Mouse (Mus musculus): ENCODE measurements around the gene Slc9c1. TPM values are rescaled to one million over a fixed set of nuclear protein-coding genes. Genes with fewer than 3 reads are reported as not detected.
A peak's percentile ranks its signal among the peaks of the same experiment; 100 is the strongest.

The Slc9c1 gene
- polyA plus RNA-seq, 1 experiment from 2014 or later, result 0.04 TPM

DNA sequence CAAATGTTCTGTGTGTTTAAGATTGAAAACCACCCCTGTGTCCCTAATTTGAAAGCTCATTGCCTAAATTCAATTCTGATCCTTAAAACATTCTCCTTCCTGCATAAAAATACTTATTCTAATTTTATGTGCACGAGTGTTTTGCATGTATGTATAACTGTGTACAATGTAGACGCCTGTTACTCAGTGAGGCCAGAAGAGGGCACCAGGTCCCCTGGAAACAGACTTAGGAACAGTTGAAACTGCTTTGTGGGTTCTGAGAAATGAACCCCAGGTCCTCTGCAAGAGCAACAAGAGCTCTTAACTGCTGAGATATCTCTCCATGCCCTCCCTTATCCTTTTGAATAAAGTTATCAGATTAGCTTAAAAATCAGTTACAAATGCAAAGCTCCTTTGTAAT lies 47.4 kb downstream of the Slc9c1 start:
- 29% methylated on average over 2 of the region's 2 CpGs for WGBS
- H3K4me1 ChIP-seq (replicated peaks), result no peaks in the 10 kb centered on the region
- H3K27ac ChIP-seq, result no peak overlapping the region
- H3K9me3 ChIP-seq, result no peaks in the 10 kb centered on the region
- H3K4me2 ChIP-seq (replicated peaks), result no peak overlapping the region
- H3K4me3 ChIP-seq (replicated peaks), result no peak overlapping the region
- no peak overlapping the region for H3K9ac ChIP-seq
- no peaks in the 10 kb centered on the region for H3K27me3 ChIP-seq (replicated peaks)
- no peaks in the 10 kb centered on the region for H3K36me3 ChIP-seq
- no peak for ATAC-seq

DNA sequence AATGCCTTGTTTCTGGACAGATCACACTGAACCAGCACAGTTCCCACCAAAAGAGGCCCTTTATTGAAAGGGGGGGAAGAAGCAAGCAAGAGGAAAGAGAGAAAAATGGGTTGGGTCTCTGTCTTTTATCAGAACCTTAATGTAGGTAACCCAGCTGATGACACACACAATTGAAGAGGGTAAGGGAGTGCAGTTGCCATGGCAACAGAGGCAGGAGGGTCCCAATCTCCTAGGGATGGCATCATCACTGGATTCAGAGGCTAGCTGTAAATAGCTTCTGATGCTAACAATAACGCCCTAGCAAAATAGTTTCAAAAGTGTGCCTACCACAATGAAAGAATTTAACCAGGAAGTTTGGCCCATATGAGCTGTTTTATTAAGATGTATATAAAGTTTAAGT lies 58.5 kb downstream of the Slc9c1 start:
- no peak for ATAC-seq
- 70% methylated on average over 1 of the region's 1 CpGs for WGBS
- Histone ChIP-seq H3K4me2 (replicated peaks) (no peak overlapping the region), H3K27me3 (replicated peaks) (no peaks in the 10 kb centered on the region), H3K4me1 (replicated peaks) (no peaks in the 10 kb centered on the region), H3K4me3 (replicated peaks) (no peak overlapping the region), H3K9ac (no peak overlapping the region), H3K9me3 (no peaks in the 10 kb centered on the region), H3K27ac (no peak overlapping the region), H3K36me3 (no peaks in the 10 kb centered on the region)

DNA sequence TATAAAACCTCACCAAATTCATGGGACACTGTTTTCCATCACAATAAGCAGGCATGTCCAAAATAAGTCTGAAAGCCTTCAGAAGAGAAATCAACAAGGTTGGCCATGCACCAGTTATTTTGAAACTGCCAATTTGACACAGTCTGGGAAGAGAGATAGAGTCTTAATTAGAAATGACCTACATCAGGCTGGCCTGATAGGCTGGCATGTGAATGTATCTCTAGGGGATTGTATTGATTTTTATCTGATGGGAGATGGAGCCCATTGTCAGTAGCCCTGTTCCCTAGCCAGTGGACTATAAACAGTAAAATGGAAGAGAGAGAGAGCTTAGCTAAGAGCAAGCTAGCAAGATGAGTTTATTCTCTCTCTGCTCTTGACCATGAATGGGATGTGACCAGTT lies 60.4 kb downstream of the Slc9c1 start:
- no peaks in the 10 kb centered on the region for H3K36me3 ChIP-seq
- ATAC-seq, result no peak
- no peaks in the 10 kb centered on the region for H3K4me1 ChIP-seq (replicated peaks)
- H3K9me3 ChIP-seq, result no peaks in the 10 kb centered on the region
- no peak overlapping the region for H3K9ac ChIP-seq
- no peaks in the 10 kb centered on the region for H3K27me3 ChIP-seq (replicated peaks)
- no peak overlapping the region for H3K4me2 ChIP-seq (replicated peaks)
- no peak overlapping the region for H3K4me3 ChIP-seq (replicated peaks)
- no peak overlapping the region for H3K27ac ChIP-seq

DNA sequence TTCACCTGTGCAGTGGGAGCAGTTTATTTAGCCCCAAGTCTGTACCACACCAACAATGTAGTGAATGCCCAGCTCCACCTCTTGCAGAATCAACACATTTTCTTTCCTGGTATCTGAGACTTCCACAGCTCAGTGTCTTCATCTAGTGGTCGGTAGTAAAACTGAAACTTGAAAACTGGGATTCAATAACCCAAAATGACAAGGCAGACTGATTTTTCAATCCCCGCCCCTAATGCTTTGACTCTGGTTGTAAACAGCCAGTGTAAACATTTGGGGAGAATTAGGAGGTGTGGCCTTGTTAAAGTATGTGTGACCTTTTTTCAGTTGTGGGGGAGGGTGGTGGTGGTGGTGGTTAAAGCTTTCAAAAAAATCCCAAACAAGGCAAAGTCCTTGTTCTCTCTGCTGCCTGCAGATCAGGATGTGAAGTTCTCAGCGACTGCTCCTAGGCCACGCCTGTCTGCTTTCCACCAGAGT lies 73.4 kb downstream of the Slc9c1 start:
- Histone ChIP-seq H3K4me3 (replicated peaks) (no peak overlapping the region), H3K4me2 (replicated peaks) (no peak overlapping the region), H3K27me3 (replicated peaks) (no peaks in the 10 kb centered on the region), H3K9me3 (no peaks in the 10 kb centered on the region), H3K4me1 (replicated peaks) (peaks cover 5% of the 10 kb centered on the region; the same call in 1 of the 2 replicates), H3K36me3 (no peaks in the 10 kb centered on the region), H3K27ac (0 out of 2 replicates have a peak overlapping the region, but pooled peaks have one; percentile 27), H3K9ac (no peak overlapping the region)
- WGBS, result 19% methylated on average over 4 of the region's 4 CpGs
- peak; percentile 88 for ATAC-seq

DNA sequence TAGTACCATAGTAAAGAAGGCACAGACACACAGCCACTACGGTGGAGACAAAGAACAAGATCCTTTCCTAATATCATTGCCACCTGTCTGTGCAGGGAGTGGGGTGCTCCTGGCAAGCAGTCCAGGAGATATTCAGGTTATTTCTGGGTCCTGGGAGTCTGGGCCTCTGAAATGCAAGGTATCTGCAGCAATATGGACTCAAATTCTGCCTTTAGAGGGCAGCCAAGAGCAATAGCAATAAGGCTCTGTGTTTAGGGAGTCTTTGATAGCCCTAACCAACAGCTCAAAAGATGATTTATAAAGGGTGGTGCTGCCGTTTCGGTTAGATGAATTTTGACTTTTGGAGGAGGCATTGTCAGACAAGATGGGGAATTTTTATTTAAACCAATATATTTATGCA lies 74.2 kb downstream of the Slc9c1 start:
- Histone ChIP-seq H3K4me1 (replicated peaks) (peaks cover 5% of the 10 kb centered on the region; the same call in 1 of the 2 replicates), H3K9me3 (no peaks in the 10 kb centered on the region), H3K4me2 (replicated peaks) (no peak overlapping the region), H3K27me3 (replicated peaks) (no peaks in the 10 kb centered on the region), H3K27ac (no peak overlapping the region), H3K36me3 (no peaks in the 10 kb centered on the region), H3K4me3 (replicated peaks) (no peak overlapping the region), H3K9ac (no peak overlapping the region)
- 65% methylated on average over 3 of the region's 3 CpGs for WGBS
- peak; percentile 46 for ATAC-seq

DNA sequence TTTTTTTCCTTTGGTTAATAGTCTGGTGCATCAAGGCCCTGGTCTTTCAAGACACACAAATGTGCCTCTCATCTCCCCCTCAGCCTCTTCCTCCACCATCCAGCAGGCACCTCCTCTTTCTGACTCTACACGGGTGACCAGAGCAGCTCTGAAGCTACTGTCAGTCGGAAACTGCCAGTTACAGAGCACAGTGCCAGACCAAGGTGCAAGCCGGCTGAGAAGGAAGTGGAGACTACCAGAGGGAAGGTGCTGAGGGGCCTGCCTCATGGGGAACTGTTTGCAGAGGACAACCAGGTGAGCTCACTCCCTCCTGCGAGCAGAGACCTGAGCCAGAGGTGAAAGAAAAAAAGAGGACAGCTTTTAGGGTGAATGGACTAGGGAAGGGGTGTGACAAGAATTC lies 75.2 kb downstream of the Slc9c1 start, which contains the start of gene Gcsam:
Gcsam (plus strand) TSS at position 114 of the 400 bp plus-strand sequence.
- no peaks in the 10 kb centered on the region for H3K9me3 ChIP-seq
- WGBS, result 49% methylated on average over 4 of the region's 4 CpGs
- H3K36me3 ChIP-seq, result no peaks in the 10 kb centered on the region
- peak; percentile 71 for ATAC-seq
- H3K9ac ChIP-seq, result no peak within 1 kb of the TSS
- no peaks in the 10 kb centered on the region for H3K27me3 ChIP-seq (replicated peaks)
- no peak within 1 kb of the TSS for H3K4me2 ChIP-seq (replicated peaks)
- peaks cover 5% of the 10 kb centered on the region; the same call in 1 of the 2 replicates for H3K4me1 ChIP-seq (replicated peaks)
- H3K4me3 ChIP-seq (replicated peaks), result no peak within 1 kb of the TSS
- no peak within 1 kb of the TSS for H3K27ac ChIP-seq

DNA sequence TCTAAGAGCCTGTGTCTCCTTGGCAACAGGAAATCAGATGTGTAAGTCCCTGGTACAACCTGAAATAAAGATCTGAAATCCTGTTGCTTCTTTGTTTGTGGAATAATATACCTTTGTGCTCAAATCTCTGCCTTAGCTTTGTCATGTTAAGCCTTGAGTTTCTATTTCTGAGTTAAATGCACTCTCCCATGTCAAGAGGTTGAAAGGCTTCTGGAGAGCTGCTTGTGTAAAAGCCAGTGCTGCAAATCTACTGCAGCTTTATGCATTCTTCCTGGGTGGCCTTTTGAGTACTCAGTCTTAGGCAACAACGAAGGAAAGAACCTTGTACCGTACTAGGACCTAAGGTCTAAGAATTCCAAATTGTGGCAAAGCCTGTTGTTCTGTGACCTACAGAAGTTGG lies 78.1 kb downstream of the Slc9c1 start:
- Histone ChIP-seq H3K27me3 (replicated peaks) (no peaks in the 10 kb centered on the region), H3K4me2 (replicated peaks) (no peak overlapping the region), H3K9ac (no peak overlapping the region), H3K4me3 (replicated peaks) (no peak overlapping the region), H3K4me1 (replicated peaks) (0 out of 2 replicates have a peak, but pooled peaks cover 5% of the 10 kb centered on the region), H3K36me3 (no peaks in the 10 kb centered on the region), H3K9me3 (no peaks in the 10 kb centered on the region), H3K27ac (no peak overlapping the region)
- 50% methylated on average over 2 of the region's 2 CpGs for WGBS
- ATAC-seq, result no peak

DNA sequence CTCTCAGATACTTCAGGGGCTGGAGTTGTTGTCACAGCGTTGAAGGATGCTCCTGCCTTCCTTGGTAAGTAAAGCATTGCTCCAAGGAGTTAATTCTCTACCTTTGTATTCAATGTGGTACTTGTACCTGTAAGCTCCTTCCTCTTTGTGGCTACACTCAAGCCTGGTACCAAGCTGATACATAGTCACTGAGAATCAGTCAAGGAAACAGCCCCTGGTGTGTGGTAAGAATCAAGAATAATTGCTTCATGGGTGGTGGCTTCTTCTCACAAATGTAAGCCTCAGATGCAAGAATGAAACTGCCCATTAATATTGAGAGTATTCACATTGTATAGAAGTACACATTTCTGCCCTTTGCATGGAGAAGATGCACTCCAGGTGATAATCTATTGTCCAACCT lies 80.8 kb downstream of the Slc9c1 start:
- Histone ChIP-seq H3K36me3 (no peaks in the 10 kb centered on the region), H3K4me3 (replicated peaks) (no peak overlapping the region), H3K27me3 (replicated peaks) (no peaks in the 10 kb centered on the region), H3K4me2 (replicated peaks) (no peak overlapping the region), H3K9me3 (no peaks in the 10 kb centered on the region), H3K4me1 (replicated peaks) (no peaks in the 10 kb centered on the region), H3K9ac (no peak overlapping the region), H3K27ac (no peak overlapping the region)
- 91% methylated on average over 1 of the region's 1 CpGs for WGBS
- ATAC-seq, result no peak

DNA sequence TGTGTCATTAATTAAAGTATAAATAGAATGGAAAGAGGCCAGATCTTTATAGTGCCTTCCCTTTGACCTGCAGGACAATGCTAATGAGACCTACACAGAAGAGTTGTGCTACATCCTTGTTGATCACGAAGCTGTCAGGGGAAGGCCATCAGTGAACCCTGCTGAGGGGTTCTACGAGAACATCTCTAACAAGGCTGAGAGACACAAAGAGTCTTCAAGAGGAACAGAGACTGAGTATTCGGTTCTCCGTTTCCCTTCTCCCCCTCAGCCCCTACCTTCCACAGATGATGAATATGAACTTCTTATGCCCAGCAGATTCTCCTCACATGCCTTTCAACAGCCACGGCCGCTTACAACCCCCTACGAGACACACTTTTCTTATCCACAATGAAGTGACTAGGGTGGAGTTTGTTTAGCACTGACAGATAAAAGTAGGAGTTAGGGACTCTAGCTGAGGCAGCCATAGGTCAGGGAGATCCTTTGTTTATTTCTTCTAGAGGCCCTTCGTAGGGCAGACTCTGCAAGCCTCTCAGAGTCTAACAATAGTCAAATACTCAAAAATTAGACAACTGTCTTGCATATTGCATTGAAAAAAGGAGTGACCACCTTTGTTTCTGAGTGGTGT lies 84.8 kb downstream of the Slc9c1 start:
- H3K27ac ChIP-seq, result no peak overlapping the region
- no peaks in the 10 kb centered on the region for H3K27me3 ChIP-seq (replicated peaks)
- no peak for ATAC-seq
- 65% methylated on average over 8 of the region's 8 CpGs for WGBS
- H3K4me2 ChIP-seq (replicated peaks), result no peak overlapping the region
- no peaks in the 10 kb centered on the region for H3K36me3 ChIP-seq
- H3K9me3 ChIP-seq, result no peaks in the 10 kb centered on the region
- H3K9ac ChIP-seq, result no peak overlapping the region
- H3K4me3 ChIP-seq (replicated peaks), result no peak overlapping the region
- no peaks in the 10 kb centered on the region; the same call in 1 of the 2 replicates for H3K4me1 ChIP-seq (replicated peaks)

DNA sequence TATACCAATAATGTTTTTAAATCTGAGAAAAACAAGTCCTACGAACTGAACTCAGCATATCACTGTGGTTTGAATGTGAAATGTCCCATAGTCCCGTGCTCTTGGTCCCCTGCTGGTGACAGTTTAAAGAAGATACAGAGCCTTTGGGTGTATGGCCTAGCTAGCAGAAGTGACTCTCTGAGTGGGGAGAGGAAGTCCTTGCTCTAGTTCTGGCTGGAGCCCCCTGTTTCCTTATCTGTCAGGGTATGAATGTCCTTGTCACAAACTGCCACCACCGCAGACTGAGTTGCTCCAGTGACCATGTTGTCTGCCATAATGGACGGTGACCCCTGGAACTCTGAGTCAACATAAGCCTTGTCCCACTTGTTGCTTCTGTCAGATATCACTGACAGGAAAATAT lies 88.1 kb downstream of the Slc9c1 start:
- Histone ChIP-seq H3K36me3 (no peaks in the 10 kb centered on the region), H3K9ac (no peak overlapping the region), H3K27me3 (replicated peaks) (no peaks in the 10 kb centered on the region), H3K4me1 (replicated peaks) (no peaks in the 10 kb centered on the region; the same call in 1 of the 2 replicates), H3K4me3 (replicated peaks) (no peak overlapping the region), H3K9me3 (no peaks in the 10 kb centered on the region), H3K4me2 (replicated peaks) (no peak overlapping the region), H3K27ac (no peak overlapping the region)
- 84% methylated on average over 4 of the region's 4 CpGs for WGBS
- ATAC-seq, result no peak

DNA sequence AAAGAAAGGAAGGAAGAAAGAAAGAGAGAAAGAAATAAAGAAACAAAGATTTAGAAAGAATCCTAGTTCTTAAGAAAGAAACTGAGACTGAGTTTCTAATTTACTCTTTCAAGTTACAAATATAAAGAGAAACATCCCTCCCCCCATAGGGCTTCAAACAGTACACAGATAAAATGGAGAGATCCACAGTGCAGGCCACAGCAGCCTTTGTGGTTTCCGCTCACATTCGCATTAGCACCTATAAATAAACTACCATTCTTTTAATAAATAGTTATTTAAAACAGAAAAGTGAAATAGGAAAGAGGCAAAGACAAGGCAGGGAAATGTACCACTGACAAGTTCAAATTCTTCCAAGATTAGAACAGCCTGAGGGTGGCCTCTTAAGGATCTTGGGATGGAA lies 89.7 kb downstream of the Slc9c1 start:
- Histone ChIP-seq H3K4me2 (replicated peaks) (no peak overlapping the region), H3K27ac (no peak overlapping the region), H3K27me3 (replicated peaks) (no peaks in the 10 kb centered on the region), H3K36me3 (no peaks in the 10 kb centered on the region), H3K9me3 (no peaks in the 10 kb centered on the region), H3K4me3 (replicated peaks) (no peak overlapping the region), H3K9ac (no peak overlapping the region), H3K4me1 (replicated peaks) (no peaks in the 10 kb centered on the region; the same call in 1 of the 2 replicates)
- ATAC-seq, result no peak
- 71% methylated on average over 2 of the region's 2 CpGs for WGBS

DNA sequence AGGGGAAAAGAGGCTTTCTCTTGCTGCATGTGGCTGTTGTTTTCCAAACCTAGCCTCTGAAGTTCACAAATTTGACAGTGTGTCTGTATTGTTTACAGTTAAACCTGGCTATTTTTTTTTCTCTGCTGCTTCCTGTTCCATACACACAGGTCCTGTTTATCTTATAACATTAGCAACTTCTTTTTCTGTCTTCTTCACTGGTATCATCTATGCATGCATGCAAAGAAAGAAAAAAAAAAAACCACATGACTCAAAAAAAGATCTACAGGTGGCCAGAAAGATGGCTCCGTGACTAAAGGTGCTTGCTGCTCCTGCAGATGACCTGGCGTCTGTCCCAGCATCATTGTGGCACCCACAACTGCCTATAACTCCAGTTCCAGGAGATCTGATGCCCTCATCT lies 90.2 kb downstream of the Slc9c1 start:
- H3K4me1 ChIP-seq (replicated peaks), result no peaks in the 10 kb centered on the region; the same call in 1 of the 2 replicates
- H3K9me3 ChIP-seq, result no peaks in the 10 kb centered on the region
- no peaks in the 10 kb centered on the region for H3K36me3 ChIP-seq
- H3K27me3 ChIP-seq (replicated peaks), result no peaks in the 10 kb centered on the region
- no peak overlapping the region for H3K4me3 ChIP-seq (replicated peaks)
- no peak overlapping the region for H3K4me2 ChIP-seq (replicated peaks)
- H3K9ac ChIP-seq, result no peak overlapping the region
- WGBS, result 81% methylated on average over 2 of the region's 2 CpGs
- H3K27ac ChIP-seq, result no peak overlapping the region
- ATAC-seq, result no peak

DNA sequence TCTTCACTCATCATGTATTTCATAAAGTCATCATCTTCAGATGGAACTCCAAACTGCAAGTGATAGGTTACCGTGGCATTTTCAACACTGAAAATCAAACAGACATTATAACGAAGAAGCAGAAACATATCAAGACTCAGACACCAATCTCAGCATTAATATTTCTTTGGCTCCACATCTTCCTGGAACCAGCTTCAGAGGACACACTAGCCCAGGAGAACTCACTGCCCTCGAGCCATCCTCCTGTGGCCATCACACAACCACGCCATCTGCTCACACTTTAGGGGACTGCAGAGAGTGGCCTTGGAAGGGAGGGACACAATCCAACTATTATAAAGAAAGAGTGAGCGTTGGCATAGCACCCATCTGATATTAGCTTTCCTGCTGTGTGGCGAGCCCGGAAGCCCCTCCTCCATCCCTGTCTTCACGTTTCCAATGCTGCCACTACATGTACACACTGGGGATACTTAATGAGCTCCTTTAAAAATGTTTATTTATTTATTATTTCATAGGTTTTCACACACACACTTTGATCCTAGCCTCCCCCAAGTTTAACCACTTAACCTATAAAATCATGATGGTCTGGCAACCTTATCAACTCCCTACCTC lies 94.5 kb downstream of the Slc9c1 start:
- Histone ChIP-seq H3K9ac (no peak overlapping the region), H3K27ac (no peak overlapping the region), H3K9me3 (no peaks in the 10 kb centered on the region), H3K36me3 (no peaks in the 10 kb centered on the region), H3K4me3 (replicated peaks) (no peak overlapping the region), H3K4me2 (replicated peaks) (no peak overlapping the region), H3K4me1 (replicated peaks) (no peaks in the 10 kb centered on the region; the same call in 1 of the 2 replicates), H3K27me3 (replicated peaks) (no peaks in the 10 kb centered on the region)
- WGBS, result 85% methylated on average over 8 of the region's 8 CpGs
- no peak for ATAC-seq
